Mouse (Mus musculus) forebrain, embryonic 15.5 days (tissue): ENCODE data around the gene Fer1l4. TPM values are rescaled to one million over a fixed set of nuclear protein-coding genes. Genes with fewer than 3 reads are reported as not detected.

Experiments
- ATAC-seq: fragments of 200-750 bp; cut with Nextera tagmentation; replicated peaks from 2 replicates; pipeline ENCODE4 v1.8.0; 2017; ENCODE audit warnings: mild to moderate bottlenecking, moderate TSS enrichment, moderate library complexity
- H3K27ac ChIP-seq: fragments of 300-500 bp; sonication (generic); replicated peaks from 2 replicates; pipeline ENCODE4 v1.5.1; 2015; ENCODE audit warnings: mild to moderate bottlenecking, inconsistent platforms
- H3K27me3 ChIP-seq: fragments of 300-500 bp; sonication (generic); 2 replicates; pipeline ENCODE4 v1.6.1; 2015; ENCODE audit warnings: inconsistent platforms
- H3K36me3 ChIP-seq: fragments of 300-500 bp; sonication (generic); 2 replicates; pipeline ENCODE4 v1.6.1; 2015; ENCODE audit warnings: mild to moderate bottlenecking, inconsistent platforms
- H3K4me1 ChIP-seq: fragments of 300-500 bp; sonication (generic); 2 replicates; pipeline ENCODE4 v1.6.1; 2015; ENCODE audit warnings: inconsistent platforms
- H3K4me2 ChIP-seq: fragments of 300-500 bp; sonication (generic); replicated peaks from 2 replicates; pipeline ENCODE4 v1.6.1; 2015; ENCODE audit warnings: mild to moderate bottlenecking, inconsistent platforms
- H3K4me3 ChIP-seq: fragments of 300-500 bp; sonication (generic); 2 replicates; pipeline ENCODE4 v1.5.1; 2015; ENCODE audit warnings: mild to moderate bottlenecking, inconsistent platforms
- H3K9ac ChIP-seq: fragments of 300-500 bp; sonication (generic); replicated peaks from 2 replicates; pipeline ENCODE4 v1.6.1; 2015; ENCODE audit warnings: mild to moderate bottlenecking, inconsistent platforms
- H3K9me3 ChIP-seq: fragments of 300-500 bp; sonication (generic); 2 replicates; pipeline ENCODE4 v1.6.1; 2016; ENCODE audit warnings: inconsistent platforms
- WGBS: fragments of 180-500 bp; shearing (Covaris S2); methylation state at CpG from one replicate; pipeline ENCODE4 v1.1.7; 2015; ENCODE audit warnings: mixed read lengths; 5-methylcytosine and 5-hydroxymethylcytosine counted together
- polyA plus RNA-seq: library from polyadenylated mRNA; unstranded; fragments of >200 nt; fragmentation: Nextera tagmentation; extraction: Ambion mirVana; gene quantifications from 2 replicates; pipeline ENCODE4 v1.2.1, GENCODE M21; 2015

Gene Fer1l4
- polyA plus RNA-seq, 1 experiment from 2014 or later: not detected

DNA sequence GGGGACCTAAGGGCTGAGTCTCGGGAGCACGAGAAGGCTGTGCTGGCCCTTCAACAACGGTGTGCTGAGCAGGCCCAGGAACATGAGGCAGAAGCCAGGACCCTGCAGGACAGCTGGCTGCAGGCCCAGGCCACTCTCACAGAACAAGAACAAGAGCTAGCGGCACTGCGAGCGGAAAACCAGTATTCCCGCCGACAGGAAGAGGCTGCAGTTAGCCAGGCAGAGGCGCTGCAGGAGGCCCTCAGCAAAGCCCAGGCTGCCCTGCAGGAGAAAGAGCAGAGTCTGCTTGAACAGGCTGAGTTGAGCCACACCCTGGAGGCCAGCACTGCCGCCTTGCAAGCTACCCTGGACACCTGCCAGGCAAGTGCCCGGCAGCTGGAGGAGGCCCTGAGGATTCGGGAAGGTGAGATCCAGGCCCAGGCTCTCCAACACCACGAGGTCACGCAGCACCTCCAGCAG, 60.9 kb downstream of the Fer1l4 start:
- Histone ChIP-seq H3K4me2 (no peak overlapping the region), H3K4me1 (no peaks in the 10 kb centered on the region), H3K36me3 (peaks cover 95% of the 10 kb centered on the region), H3K27me3 (no peaks in the 10 kb centered on the region), H3K9ac (no peak overlapping the region), H3K4me3 (no peak overlapping the region), H3K9me3 (no peaks in the 10 kb centered on the region), H3K27ac (no peak overlapping the region)
- WGBS: 70% methylated on average over 14 of the region's 14 CpGs
- no peak for ATAC-seq

- Histone ChIP-seq H3K9me3 (no peaks in the 10 kb centered on the region), H3K9ac (no peak overlapping the region), H3K4me1 (no peaks in the 10 kb centered on the region), H3K4me3 (no peak overlapping the region), H3K27me3 (no peaks in the 10 kb centered on the region), H3K36me3 (peaks cover 95% of the 10 kb centered on the region), H3K27ac (no peak overlapping the region), H3K4me2 (no peak overlapping the region)
- 97% methylated on average over 10 of the region's 10 CpGs for WGBS
- no peak for ATAC-seq
These were observed 61.6 kb downstream of the Fer1l4 start for GRCm38 (mm10) chr2:155991151-155991550.

DNA sequence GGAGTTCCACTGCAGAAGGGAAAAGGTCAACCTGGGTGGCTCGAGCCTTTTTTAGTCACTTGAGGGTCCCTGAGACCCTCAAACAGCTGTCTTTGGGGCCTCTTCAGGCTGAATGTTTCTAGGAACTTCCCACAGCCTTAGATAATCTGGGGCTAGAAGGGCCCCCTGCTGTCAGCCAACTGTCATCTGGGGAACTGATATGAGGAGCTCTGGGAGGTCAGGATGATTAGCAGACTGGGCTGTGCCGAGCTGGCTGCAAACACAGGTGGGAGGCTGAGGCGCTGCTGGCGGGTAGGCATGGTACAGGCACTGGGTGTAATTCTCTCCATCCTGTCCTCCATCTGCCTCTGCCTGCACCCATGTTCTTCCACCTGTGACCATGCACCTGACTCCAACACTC, 63.7 kb downstream of the Fer1l4 start:
- Histone ChIP-seq H3K4me1 (no peaks in the 10 kb centered on the region), H3K4me2 (no peak overlapping the region), H3K27ac (no peak overlapping the region), H3K4me3 (no peak overlapping the region), H3K9ac (no peak overlapping the region), H3K27me3 (no peaks in the 10 kb centered on the region), H3K9me3 (no peaks in the 10 kb centered on the region), H3K36me3 (peaks cover 95% of the 10 kb centered on the region)
- 80% methylated on average over 4 of the region's 4 CpGs for WGBS
- ATAC-seq: no peak

GRCm38 (mm10) chr2:155987131-155987530, 65.6 kb downstream of the Fer1l4 start:
- Histone ChIP-seq H3K9ac (no peak overlapping the region), H3K36me3 (peaks cover 99% of the 10 kb centered on the region), H3K4me1 (no peaks in the 10 kb centered on the region), H3K27ac (no peak overlapping the region), H3K4me2 (no peak overlapping the region), H3K9me3 (no peaks in the 10 kb centered on the region), H3K4me3 (no peak overlapping the region), H3K27me3 (no peaks in the 10 kb centered on the region)
- 98% methylated on average over 6 of the region's 6 CpGs for WGBS
- no peak for ATAC-seq

DNA sequence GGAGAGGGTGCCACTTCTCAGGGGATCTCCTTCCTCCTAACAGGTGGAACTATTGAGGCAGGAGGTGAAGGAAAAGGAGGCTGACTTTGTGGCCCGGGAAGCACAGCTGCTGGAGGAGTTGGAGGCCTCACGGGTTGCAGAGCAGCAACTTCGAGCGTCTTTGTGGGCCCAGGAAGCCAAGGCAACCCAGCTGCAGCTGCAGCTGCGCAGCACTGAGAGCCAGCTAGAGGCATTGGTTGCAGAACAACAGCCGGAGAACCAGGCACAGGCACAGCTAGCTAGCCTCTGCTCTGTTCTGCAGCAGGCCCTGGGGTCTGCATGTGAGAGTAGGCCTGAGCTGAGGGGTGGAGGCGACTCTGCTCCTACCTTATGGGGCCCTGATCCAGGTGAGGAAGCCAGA, 67.0 kb downstream of the Fer1l4 start:
- WGBS: 92% methylated on average over 7 of the region's 7 CpGs

GRCm38 (mm10) chr2:155979328-155979991, 73.3 kb downstream of the Fer1l4 start:
- no peaks in the 10 kb centered on the region for H3K9me3 ChIP-seq
- 87% methylated on average over 5 of the region's 5 CpGs for WGBS
- H3K27ac ChIP-seq: no peak overlapping the region
- no peak overlapping the region for H3K9ac ChIP-seq
- no peak overlapping the region for H3K4me2 ChIP-seq
- H3K4me3 ChIP-seq: no peak overlapping the region
- no peak for ATAC-seq
- peaks cover 92% of the 10 kb centered on the region for H3K36me3 ChIP-seq
- H3K27me3 ChIP-seq: no peaks in the 10 kb centered on the region
- no peaks in the 10 kb centered on the region for H3K4me1 ChIP-seq

More for the DNA sequence above, 67.0 kb downstream of the Fer1l4 start:
- peaks cover 99% of the 10 kb centered on the region for H3K36me3 ChIP-seq
- ATAC-seq: no peak
- no peaks in the 10 kb centered on the region for H3K9me3 ChIP-seq
- no peak overlapping the region for H3K4me3 ChIP-seq
- H3K27ac ChIP-seq: no peak overlapping the region
- H3K4me1 ChIP-seq: no peaks in the 10 kb centered on the region
- H3K27me3 ChIP-seq: no peaks in the 10 kb centered on the region
- H3K4me2 ChIP-seq: no peak overlapping the region
- no peak overlapping the region for H3K9ac ChIP-seq

DNA sequence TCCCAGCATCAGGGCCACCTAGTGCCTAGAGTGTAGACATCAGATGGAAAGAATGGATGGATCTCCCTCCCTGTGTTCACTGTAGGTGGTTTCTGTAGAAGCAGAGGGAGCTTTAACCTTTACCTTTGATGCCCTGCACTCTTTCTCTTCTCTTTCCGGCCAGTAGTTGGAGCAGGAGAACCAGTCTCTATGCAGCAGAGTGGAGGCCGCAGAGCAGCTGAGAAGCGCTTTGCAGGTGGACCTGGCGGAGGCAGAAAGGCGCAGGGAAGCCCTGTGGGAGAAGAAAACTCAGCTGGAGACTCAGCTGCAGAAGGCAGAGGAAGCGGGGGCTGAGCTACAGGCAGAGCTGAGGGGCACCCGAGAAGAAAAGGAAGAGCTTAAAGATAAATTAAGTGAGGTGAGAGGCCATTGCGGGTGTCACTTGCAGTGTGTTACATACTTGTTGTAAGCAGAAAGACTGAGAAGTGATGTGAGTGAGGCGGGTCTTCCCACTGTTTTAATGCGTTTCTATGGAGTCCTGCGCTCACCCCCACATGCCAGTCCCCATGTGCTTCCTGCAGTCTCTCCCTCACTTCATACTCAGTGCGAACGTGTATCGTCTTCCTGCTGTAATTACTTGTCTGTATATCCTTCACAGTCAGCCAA, 78.5 kb downstream of the Fer1l4 start:
- Histone ChIP-seq H3K4me1 (no peaks in the 10 kb centered on the region), H3K4me2 (no peak overlapping the region), H3K9me3 (no peaks in the 10 kb centered on the region), H3K27me3 (no peaks in the 10 kb centered on the region), H3K27ac (no peak overlapping the region), H3K9ac (no peak overlapping the region), H3K4me3 (no peak overlapping the region), H3K36me3 (peaks cover 85% of the 10 kb centered on the region)
- 83% methylated on average over 14 of the region's 14 CpGs for WGBS
- no peak for ATAC-seq

GRCm38 (mm10) chr2:155973348-155973747, 79.4 kb downstream of the Fer1l4 start:
- H3K36me3 ChIP-seq: peaks cover 86% of the 10 kb centered on the region
- no peak for ATAC-seq
- H3K4me1 ChIP-seq: no peaks in the 10 kb centered on the region
- H3K9me3 ChIP-seq: no peaks in the 10 kb centered on the region
- 81% methylated on average over 6 of the region's 6 CpGs for WGBS
- no peak overlapping the region for H3K4me3 ChIP-seq
- H3K27me3 ChIP-seq: no peaks in the 10 kb centered on the region
- no peak overlapping the region for H3K4me2 ChIP-seq
- H3K27ac ChIP-seq: no peak overlapping the region
- H3K9ac ChIP-seq: no peak overlapping the region

Other genes with a start within 250 kb of the Fer1l4 start
- gene BC029722, start 233.5 kb downstream of the Fer1l4 start, polyA plus RNA-seq: 30.5 and 32.5 TPM in 2 replicates
- 159 and 160 TPM in 2 replicates for gene Eif6, start 226.0 kb downstream of the Fer1l4 start, polyA plus RNA-seq
- 0.57 and 0.61 TPM in 2 replicates for gene Fam83c, start 218.1 kb downstream of the Fer1l4 start, polyA plus RNA-seq
- 63.5 and 79.0 TPM in 2 replicates for gene Uqcc1, start 122.6 kb downstream of the Fer1l4 start, polyA plus RNA-seq
- not detected in 2 replicates for gene Gm15557, start 112.2 kb downstream of the Fer1l4 start, polyA plus RNA-seq
- 2.4 and 4.3 TPM in 2 replicates for gene Gdf5, start 107.6 kb downstream of the Fer1l4 start, polyA plus RNA-seq
- gene Cep250, start 96.5 kb downstream of the Fer1l4 start, polyA plus RNA-seq: 18.9 and 19.2 TPM in 2 replicates
- 1.8 TPM in 2 replicates for gene 6430550D23Rik, start 45.0 kb downstream of the Fer1l4 start, polyA plus RNA-seq
- gene Ergic3, start 44.9 kb downstream of the Fer1l4 start, polyA plus RNA-seq: 341 and 364 TPM in 2 replicates
- 6.1 and 6.4 TPM in 2 replicates for gene Spag4, start 12.2 kb upstream of the Fer1l4 start, polyA plus RNA-seq
- gene Cpne1, start 59.0 kb upstream of the Fer1l4 start, polyA plus RNA-seq: 31.9 and 34.5 TPM in 2 replicates
- gene Rbm12, start 59.0 kb upstream of the Fer1l4 start, polyA plus RNA-seq: 31.1 and 32.4 TPM in 2 replicates
- gene Gm28036, start 74.1 kb upstream of the Fer1l4 start, polyA plus RNA-seq: 24.1 and 24.2 TPM in 2 replicates
- gene Romo1, start 91.1 kb upstream of the Fer1l4 start, polyA plus RNA-seq: 363 and 422 TPM in 2 replicates
- 40.7 TPM in 2 replicates for gene Nfs1, start 91.2 kb upstream of the Fer1l4 start, polyA plus RNA-seq
- 579 and 585 TPM in 2 replicates for gene Rbm39, start 127.3 kb upstream of the Fer1l4 start, polyA plus RNA-seq
- 153 and 157 TPM in 2 replicates for gene Phf20, start 143.5 kb upstream of the Fer1l4 start, polyA plus RNA-seq